Mouse (Mus musculus) telencephalon, adult 2 months (tissue): ENCODE results near the gene Zdhhc14.

Experiments used
- DNase-seq: peaks from one replicate; pipeline ENCODE4 v3.0.0-alpha.2; 2011; ENCODE audit warnings: low read depth, low spot score

The Zdhhc14 gene

GRCm38 (mm10) chr17:5504969-5505368 is 12.6 kb downstream of the Zdhhc14 start:
- no peak for DNase-seq

- no peak for DNase-seq
Measured at GRCm38 (mm10) chr17:5506553-5506952, 14.2 kb downstream of the Zdhhc14 start.

DNA sequence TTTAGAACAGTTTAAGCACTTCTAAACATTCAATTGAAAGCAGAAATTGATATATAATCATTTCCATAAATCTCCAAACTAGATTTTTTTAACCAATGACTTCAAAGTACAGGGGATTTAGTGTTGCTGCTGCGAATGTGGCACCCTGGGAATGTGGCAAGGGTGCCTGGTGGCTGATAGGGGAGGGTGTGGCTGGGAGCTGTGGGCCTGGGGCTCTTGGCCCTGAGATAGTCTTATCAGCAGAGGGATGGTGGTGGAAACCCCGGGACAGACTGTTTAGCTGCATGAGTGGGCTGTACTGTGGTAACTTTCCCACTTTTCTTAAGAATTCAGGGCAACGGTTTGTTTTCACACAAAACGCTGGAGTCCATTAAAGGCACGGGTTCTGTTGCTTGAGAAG is 14.6 kb downstream of the Zdhhc14 start:
- DNase-seq = no peak

DNA sequence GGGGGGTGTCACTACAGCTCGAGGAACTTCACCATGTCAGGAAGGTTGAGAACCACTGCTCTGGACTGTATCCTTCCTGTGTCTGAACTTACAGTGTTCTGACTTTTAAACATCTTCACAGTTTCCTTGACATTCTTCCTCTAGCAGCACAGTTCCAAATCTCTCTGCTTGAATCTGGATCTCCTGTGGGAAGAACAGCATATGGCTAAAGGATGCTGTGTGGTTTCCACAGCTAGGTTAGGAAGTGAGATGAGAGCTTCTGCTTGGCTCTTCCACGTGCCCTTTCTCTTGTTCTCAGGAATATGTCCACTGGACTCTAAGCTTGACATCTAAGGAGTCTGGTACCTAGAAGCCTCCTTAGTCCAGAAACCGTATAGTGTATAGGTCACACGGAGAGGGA is 15.7 kb downstream of the Zdhhc14 start:
- DNase-seq = no peak

- no peak for DNase-seq
Measured at GRCm38 (mm10) chr17:5510564-5510963, 18.2 kb downstream of the Zdhhc14 start.

DNA sequence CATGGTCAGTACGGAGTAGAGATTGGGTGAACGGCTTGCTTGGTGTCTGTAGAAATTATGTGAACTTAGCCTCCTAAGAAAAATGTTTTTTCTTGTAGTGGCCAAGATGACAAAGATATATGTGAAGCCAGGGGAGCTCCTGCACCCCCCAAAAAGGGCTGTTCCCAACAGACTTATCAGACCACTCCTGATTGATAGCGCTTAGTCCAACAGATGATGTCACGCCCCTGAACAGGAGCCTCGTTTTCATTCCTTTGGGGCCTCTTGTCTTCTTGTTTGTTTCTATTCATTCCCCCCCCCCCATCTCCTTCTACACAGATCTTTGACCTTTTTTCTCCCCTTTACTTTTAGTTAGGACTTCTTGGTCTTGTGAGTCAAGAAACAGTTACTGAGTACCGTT is 19.4 kb downstream of the Zdhhc14 start:
- no peak for DNase-seq

- DNase-seq = no peak
Measured at GRCm38 (mm10) chr17:5519466-5519865, 27.1 kb downstream of the Zdhhc14 start.

- DNase-seq = peak; percentile 78
Measured at GRCm38 (mm10) chr17:5519910-5520592, 27.7 kb downstream of the Zdhhc14 start.

GRCm38 (mm10) chr17:5521532-5521931 is 29.2 kb downstream of the Zdhhc14 start:
- no peak for DNase-seq

DNA sequence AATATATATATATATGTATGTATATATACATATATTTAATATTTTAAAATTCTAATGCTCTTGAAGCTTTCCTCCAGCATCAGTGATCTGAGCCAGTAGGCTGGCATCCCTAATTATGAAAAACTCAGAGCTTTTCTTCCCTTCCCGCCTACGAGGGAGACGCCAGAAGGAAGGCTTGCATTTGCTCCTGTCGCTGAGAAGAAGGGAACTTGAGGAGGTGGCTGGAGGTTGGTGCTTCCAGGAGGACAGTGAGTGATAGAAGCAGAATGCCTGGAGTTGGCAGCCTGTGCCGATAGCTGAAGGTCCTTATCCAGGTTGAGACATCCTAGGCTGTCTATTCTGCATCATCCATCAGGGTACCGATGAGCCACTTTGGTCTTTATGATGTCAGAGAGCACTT is 37.2 kb downstream of the Zdhhc14 start:
- DNase-seq = peak; percentile 85

DNA sequence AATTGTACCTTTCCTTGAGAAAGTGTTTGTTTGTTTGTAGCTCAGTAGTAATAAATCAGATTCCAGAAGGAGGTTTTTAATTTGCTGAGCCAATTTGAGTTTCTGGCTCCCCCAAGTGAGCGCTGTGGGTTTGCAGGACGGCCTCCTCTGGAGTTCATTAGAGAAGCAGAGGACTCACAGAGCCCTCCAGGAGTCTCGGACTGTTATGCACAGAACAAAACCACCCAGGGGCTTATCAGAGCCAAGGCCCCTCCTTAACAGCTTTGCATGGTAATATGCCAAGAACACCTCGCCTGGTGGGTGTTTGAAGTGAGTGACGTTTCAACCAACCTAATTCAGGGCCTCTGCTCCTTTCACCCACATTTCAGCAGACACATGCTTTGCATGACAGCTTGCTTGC is 40.5 kb downstream of the Zdhhc14 start:
- DNase-seq = no peak

DNA sequence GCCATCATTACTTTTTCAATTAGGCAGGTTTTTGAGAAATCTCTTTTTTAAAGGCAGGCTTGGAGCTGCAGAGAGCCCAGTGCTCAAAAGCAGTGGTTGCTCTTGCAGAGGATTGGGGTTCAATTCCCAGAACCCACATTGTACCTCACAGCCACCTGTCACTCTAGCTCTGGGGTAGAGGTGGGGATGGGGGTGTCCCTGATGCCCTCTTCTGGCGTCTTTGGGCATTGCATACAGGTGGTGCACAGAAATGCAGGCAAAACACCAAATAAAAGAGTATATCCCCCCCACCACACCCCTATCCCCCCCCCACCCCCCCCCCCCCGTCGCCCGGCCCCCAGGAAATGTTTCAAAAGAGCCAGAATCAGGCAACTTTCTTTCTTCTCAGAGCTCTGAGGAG is 43.0 kb downstream of the Zdhhc14 start:
- DNase-seq = no peak

GRCm38 (mm10) chr17:5536259-5537094 is 44.1 kb downstream of the Zdhhc14 start:
- no peak for DNase-seq

- DNase-seq = peak; percentile 58
Measured at GRCm38 (mm10) chr17:5537095-5537575, 44.8 kb downstream of the Zdhhc14 start.

DNA sequence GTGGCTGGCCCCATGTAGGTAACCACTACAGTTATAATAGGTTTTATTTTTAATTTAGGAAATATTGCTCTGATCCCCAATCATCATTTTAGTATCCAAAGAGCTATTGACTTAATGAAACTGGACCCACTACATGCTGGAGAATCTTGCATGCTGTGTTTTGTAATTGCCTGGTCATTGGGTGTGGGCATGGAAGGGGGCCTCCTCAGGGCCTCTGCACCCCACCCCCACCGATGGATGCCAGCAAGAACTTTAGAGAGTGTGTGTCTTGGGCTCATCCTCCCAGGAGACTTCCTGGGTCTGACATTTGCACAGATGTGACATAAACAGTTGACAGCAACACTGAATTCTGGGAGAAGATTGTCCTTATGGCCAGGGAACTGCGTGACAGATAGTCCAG is 49.8 kb downstream of the Zdhhc14 start:
- DNase-seq = no peak

- peak; percentile 70 for DNase-seq
Measured at GRCm38 (mm10) chr17:5544065-5544464, 51.7 kb downstream of the Zdhhc14 start.

- no peak for DNase-seq
Measured at GRCm38 (mm10) chr17:5545065-5545464, 52.7 kb downstream of the Zdhhc14 start.

- no peak for DNase-seq
Measured at GRCm38 (mm10) chr17:5548546-5548945, 56.2 kb downstream of the Zdhhc14 start.

GRCm38 (mm10) chr17:5549460-5549859 is 57.1 kb downstream of the Zdhhc14 start:
- no peak for DNase-seq

- DNase-seq = peak; percentile 85
Measured at GRCm38 (mm10) chr17:5550444-5550843, 58.1 kb downstream of the Zdhhc14 start.

DNA sequence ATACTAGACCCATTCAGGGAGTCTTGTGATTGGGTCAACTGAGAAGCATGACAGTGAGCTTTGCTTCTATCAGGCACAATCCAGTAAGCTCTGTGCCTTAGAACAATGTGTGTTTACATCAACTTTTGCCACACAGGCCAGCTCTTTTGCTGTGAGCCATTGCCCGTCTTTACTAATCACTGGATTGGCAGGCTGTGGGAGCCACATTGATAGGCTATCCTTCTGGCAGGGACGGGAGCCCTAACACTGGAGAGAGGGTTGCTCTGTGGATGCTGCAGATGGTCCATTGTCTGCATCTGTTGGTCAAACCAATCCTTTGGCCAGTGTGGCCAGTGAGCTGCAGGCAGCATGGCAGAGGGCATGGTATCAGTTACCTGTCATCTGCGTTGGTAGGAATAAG is 58.8 kb downstream of the Zdhhc14 start:
- DNase-seq = no peak

GRCm38 (mm10) chr17:5552036-5552760 is 59.8 kb downstream of the Zdhhc14 start:
- no peak for DNase-seq
